Mouse (Mus musculus) kidney, postnatal 0 days (tissue): ENCODE measurements around the gene Usp51. TPM values are rescaled to one million over a fixed set of nuclear protein-coding genes. Genes with fewer than 3 reads are reported as not detected.

ENCODE experiments used
- polyA plus RNA-seq: library from polyadenylated mRNA; unstranded; fragments of >200 nt; fragmentation: Nextera tagmentation; extraction: Ambion mirVana; gene quantifications from 2 replicates; pipeline ENCODE4 v1.2.1, GENCODE M21; 2015

Usp51 gene
- polyA plus RNA-seq, 1 experiment from 2014 or later, result 0.75 TPM

Other genes with a start within 250 kb of the Usp51 start
- gene Shroom2, start 237.0 kb upstream of the Usp51 start, polyA plus RNA-seq, result 5.9 and 6.0 TPM in 2 replicates
- 0.09 and 0.32 TPM in 2 replicates for gene Gpr143, start 224.5 kb upstream of the Usp51 start, polyA plus RNA-seq
- gene Mageh1, start 31.1 kb downstream of the Usp51 start, polyA plus RNA-seq, result 57.8 and 60.9 TPM in 2 replicates
- 0.04 TPM in 1 of 2 replicates, not detected in the other for gene Foxr2, start 112.3 kb downstream of the Usp51 start, polyA plus RNA-seq
- 1.3 TPM in 2 replicates for gene Rragb, start 133.5 kb downstream of the Usp51 start, polyA plus RNA-seq
- gene Klf8, start 231.0 kb downstream of the Usp51 start, polyA plus RNA-seq, result 0.30 and 0.38 TPM in 2 replicates